Mouse (Mus musculus): ENCODE results near the gene H2-Ab1.

DNA sequence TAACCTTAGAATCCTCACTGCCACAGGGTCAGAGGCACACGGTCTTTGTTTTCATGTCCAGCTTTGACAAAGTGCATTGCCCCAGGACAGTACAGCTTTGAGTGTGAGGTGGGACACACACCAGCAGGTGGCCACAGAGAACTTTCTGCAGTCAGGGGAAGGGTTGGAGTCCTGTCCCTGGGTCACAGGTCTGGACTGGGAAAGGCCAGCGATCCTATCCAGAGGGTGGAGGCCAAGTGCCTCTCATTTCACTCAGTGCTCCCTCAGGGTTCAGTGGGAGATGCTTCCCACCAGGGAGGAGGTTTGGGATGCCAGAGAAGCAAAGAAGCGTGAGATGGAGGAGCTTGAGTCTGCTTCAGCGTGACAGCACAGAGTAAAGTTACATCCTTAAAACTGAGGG, 5.8 kb upstream of the H2-Ab1 start:
- TF ChIP-seq POLR2A (IDR thresholded peaks at IDR 0.05; ENCODE audit: insufficient read depth, low read depth, low read length) (no peak), CTCF (IDR thresholded peaks at IDR 0.05) (peak; percentile 18)

All from heart, adult 2 months (tissue).